In genomic region chr3:95216655-95217254, GRCm38 (mm10) we compare ENCODE assay signal across 1 mouse cellular context.
TF ChIP-seq lines count a peak whose summit lies in the region.

No protein-coding gene starts in this region.

TF ChIP-seq in MEL, 35 proteins besides CTCF, POLR2A, EP300 and RAD21:
- no peak for TF ChIP-seq NELFE (IDR thresholded peaks at IDR 0.05; ENCODE audit: low read depth, low read length)
- no peak for TF ChIP-seq ZMIZ1 (IDR thresholded peaks at IDR 0.05; ENCODE audit: low read depth, low read length)
- no peak for TF ChIP-seq MAFK (IDR thresholded peaks at IDR 0.05; ENCODE audit: borderline replicate concordance, low read depth, low read length)
- TF ChIP-seq ETS1 (IDR thresholded peaks at IDR 0.05; ENCODE audit: low read depth, low read length) = no peak
- no peak for TF ChIP-seq ZKSCAN1 (IDR thresholded peaks at IDR 0.05; ENCODE audit: low read depth, low read length)
- no peak for TF ChIP-seq RCOR1 (IDR thresholded peaks at IDR 0.05; ENCODE audit: low read depth, low read length)
- TF ChIP-seq ZC3H11A (IDR thresholded peaks at IDR 0.05; ENCODE audit: low read depth, low read length) = no peak
- no peak for TF ChIP-seq E2F4 (IDR thresholded peaks at IDR 0.05; ENCODE audit: borderline replicate concordance, low read depth, low read length)
- TF ChIP-seq JUND (IDR thresholded peaks at IDR 0.05; ENCODE audit: low read depth, low read length) = no peak
- TF ChIP-seq BHLHE40 (IDR thresholded peaks at IDR 0.05; ENCODE audit: borderline replicate concordance, low read depth, low read length) = no peak
- TF ChIP-seq SIN3A (IDR thresholded peaks at IDR 0.05; ENCODE audit: low read length) = no peak
